8 mouse cellular contexts compared by ENCODE assay signal in genomic region chr10:67186489-67186888, GRCm38 (mm10).
DNase-seq lines count a peak whose midpoint lies in the region; ATAC-seq and TF ChIP-seq lines count a peak whose summit lies in the region.

No protein-coding gene starts in this region.

- H3K4me2 ChIP-seq in hindbrain, postnatal 0 days (ENCODE audit: low read depth, low read length), result peak overlapping the region; percentile 72
- H3K4me2 ChIP-seq in midbrain, postnatal 0 days (ENCODE audit: low read depth, low read length, poor library complexity, severe bottlenecking), result peak overlapping the region; percentile 63

- H3K9me3 ChIP-seq in embryonic facial prominence, embryonic 10.5 days, result no peaks in the 10 kb centered on the region
- no peaks in the 10 kb centered on the region for H3K9me3 ChIP-seq in hindbrain, postnatal 0 days (ENCODE audit: low read length)
- H3K9me3 ChIP-seq in midbrain, postnatal 0 days (ENCODE audit: low read length), result no peaks in the 10 kb centered on the region

- H3K4me3 ChIP-seq in layer of hippocampus, adult 2 months, result peak overlapping the region; percentile 70
- H3K4me3 ChIP-seq in embryonic facial prominence, embryonic 10.5 days, result peak overlapping the region; percentile 61
- peak overlapping the region; percentile 48 for H3K4me3 ChIP-seq in hindbrain, postnatal 0 days (ENCODE audit: low read length)
- peak overlapping the region; percentile 44 for H3K4me3 ChIP-seq in midbrain, postnatal 0 days (ENCODE audit: low read depth, low read length)

- H3K9ac ChIP-seq in hindbrain, postnatal 0 days (replicated peaks; ENCODE audit: low read length), result peak overlapping the region; percentile 69; the same call in 1 of the 2 replicates
- H3K9ac ChIP-seq in midbrain, postnatal 0 days (replicated peaks; ENCODE audit: low read length, poor library complexity, severe bottlenecking), result no peak overlapping the region

- H3K27ac ChIP-seq in layer of hippocampus, adult 2 months, result peak overlapping the region; percentile 96
- H3K27ac ChIP-seq in embryonic facial prominence, embryonic 10.5 days (replicated peaks), result peak overlapping the region; percentile 91
- H3K27ac ChIP-seq in hindbrain, postnatal 0 days, result peak overlapping the region; percentile 94
- H3K27ac ChIP-seq in midbrain, postnatal 0 days (ENCODE audit: low read depth, low read length), result no peak overlapping the region

- ATAC-seq in hindbrain, postnatal 0 days, result no peak
- ATAC-seq in midbrain, postnatal 0 days (ENCODE audit: low FRiP score), result no peak
- no peak for ATAC-seq in cerebellum, adult (ENCODE audit: insufficient number of reproducible peaks, low FRiP score, low TSS enrichment)
- ATAC-seq in megakaryocyte progenitor cell, adult 5-6 weeks (replicated peaks; ENCODE audit: poor library complexity), result no peak

- H3K4me1 ChIP-seq in embryonic facial prominence, embryonic 10.5 days, result peaks cover 40% of the 10 kb centered on the region
- peaks cover 16% of the 10 kb centered on the region for H3K4me1 ChIP-seq in hindbrain, postnatal 0 days (ENCODE audit: insufficient read depth, low read length)
- H3K4me1 ChIP-seq in midbrain, postnatal 0 days (ENCODE audit: insufficient read depth, low read length), result peaks cover 4% of the 10 kb centered on the region; the same call in 1 of the 2 replicates

- H3K27me3 ChIP-seq in embryonic facial prominence, embryonic 10.5 days (replicated peaks; ENCODE audit: low read depth, poor library complexity, severe bottlenecking), result no peaks in the 10 kb centered on the region
- H3K27me3 ChIP-seq in hindbrain, postnatal 0 days (ENCODE audit: insufficient read depth, low read length), result no peaks in the 10 kb centered on the region
- no peaks in the 10 kb centered on the region for H3K27me3 ChIP-seq in midbrain, postnatal 0 days (ENCODE audit: insufficient read depth, low read length)

- H3K36me3 ChIP-seq in embryonic facial prominence, embryonic 10.5 days (replicated peaks), result peaks cover 17% of the 10 kb centered on the region
- no peaks in the 10 kb centered on the region for H3K36me3 ChIP-seq in hindbrain, postnatal 0 days (ENCODE audit: insufficient read depth, low read length)
- no peaks in the 10 kb centered on the region for H3K36me3 ChIP-seq in midbrain, postnatal 0 days (ENCODE audit: insufficient read depth, low read length)

- no peak for TF ChIP-seq CTCF in layer of hippocampus, adult 2 months (conservative IDR thresholded peaks at IDR 0.05)
- TF ChIP-seq CTCF in hindbrain, postnatal 0 days (IDR thresholded peaks at IDR 0.05; ENCODE audit: low read depth), result no peak
- TF ChIP-seq CTCF in midbrain, postnatal 0 days (IDR thresholded peaks at IDR 0.05), result no peak

- DNase-seq in layer of hippocampus, adult 2 months (ENCODE audit: low spot score in 2 of 2), result no peak
- DNase-seq in layer of hippocampus, postnatal 10 days (ENCODE audit: low spot score in 2 of 2), result no peak
- DNase-seq in embryonic facial prominence, embryonic 10.5 days (ENCODE audit: low spot score), result no peak
- no peak for DNase-seq in hindbrain, postnatal 0 days (ENCODE audit: low spot score)
- no peak for DNase-seq in midbrain, postnatal 0 days (ENCODE audit: low spot score)
- DNase-seq in adrenal gland, postnatal 25 days, result no peak
